Mouse (Mus musculus): ENCODE results near the gene Arid3a.
"Not testable (repeated sequence)": the region's sequence is repeated elsewhere in the genome, so short reads cannot be mapped to it uniquely, and the experiment has no call there.

The Arid3a gene

DNA sequence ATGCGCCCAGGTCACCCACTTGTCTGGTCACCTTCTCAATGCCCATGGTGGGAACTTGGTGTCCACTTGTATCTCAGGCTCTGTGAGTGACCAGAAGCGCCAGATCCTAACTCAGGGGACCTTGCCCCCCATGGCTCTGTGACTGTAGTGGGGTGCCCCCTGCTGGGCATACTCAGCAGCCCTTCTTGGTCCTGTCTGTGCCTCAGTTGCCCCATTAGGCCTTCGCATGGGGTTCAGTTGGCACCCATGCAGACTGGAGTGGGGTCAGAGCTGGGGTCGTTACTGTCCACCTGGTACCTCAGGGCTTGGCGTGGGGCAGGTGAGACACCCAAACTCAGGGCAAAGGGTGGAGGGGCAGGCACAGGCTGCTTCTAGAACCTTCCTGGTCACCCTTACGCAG lies 27.1 kb downstream of the Arid3a start:
- peak; percentile 43 for DNase-seq

DNA sequence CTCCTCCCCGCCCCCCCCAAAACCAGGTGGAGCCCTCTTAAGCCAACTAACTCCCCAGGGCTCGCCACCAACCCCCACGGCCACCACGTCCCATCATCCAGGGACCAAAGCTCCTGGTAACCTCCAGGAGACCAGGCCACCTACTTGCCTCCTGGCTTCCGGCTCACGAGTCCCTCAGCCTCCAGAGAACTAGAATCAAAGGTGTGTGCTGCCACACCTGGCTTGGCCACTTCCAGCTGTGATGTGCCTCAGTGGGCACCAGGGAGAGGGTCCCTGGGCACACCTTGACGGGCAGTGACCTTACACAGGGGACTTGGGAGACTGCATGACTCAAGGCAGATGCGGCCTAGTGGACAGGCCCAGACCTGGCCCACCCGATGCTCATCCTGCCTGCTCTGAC lies 28.8 kb downstream of the Arid3a start:
- DNase-seq = no peak

DNA sequence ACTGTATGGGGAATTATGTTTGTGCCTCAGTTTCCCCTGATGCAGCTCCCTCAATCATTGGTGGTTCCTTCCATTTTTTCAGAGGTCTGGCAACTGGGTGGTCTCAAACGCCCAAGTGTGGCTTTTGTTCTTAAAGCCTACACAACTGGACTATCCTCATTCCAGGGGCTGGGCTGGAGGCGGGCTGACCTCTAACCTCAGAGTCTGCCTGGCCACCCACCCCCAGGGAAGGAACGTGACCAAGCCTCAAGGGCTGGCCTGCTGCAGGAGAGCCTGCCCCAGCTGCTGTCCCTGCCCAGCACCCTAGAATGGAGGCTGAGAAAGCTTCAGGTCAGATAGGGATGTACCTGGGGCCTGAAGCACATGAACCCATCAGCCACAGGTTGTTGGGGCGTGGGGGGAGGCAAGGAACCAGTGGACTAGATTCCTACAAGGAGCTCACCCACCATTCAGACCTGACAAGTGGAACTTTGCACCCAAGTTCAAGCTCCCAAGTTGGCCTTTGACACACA lies 29.9 kb downstream of the Arid3a start:
- no peak for DNase-seq

DNA sequence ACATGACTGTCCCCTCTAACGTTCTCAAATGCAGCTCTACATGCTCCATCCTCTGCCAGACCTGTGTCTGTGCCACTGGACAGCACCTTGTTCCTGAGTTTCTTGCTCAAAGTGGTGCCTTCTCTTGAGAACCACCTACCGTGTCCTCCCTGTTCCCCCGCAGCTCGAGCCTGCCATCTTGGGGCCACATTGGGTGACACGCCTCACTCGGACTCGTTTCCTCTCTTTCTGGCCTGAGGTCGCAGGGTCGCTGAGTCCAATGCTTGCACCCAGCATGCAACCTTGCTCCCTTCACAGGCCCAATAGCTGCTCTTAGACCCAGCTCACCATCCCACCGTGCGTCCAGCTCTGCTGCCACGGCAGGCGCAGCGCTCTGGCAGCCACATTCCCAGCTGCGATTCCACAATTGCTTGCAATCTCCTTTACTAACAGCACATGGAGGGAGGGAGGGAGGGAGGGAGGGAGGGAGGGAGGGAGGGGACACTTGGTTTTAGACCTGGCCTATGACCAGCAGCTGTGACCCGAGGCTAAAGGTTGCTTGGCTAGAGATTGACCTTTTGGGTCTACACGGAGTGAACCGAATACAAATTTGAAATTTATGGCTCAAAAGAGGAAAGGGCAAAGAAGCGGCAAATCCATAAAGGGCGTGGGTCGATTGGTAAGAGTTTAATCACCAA lies 31.4 kb downstream of the Arid3a start:
- peak; percentile 65 for DNase-seq

DNA sequence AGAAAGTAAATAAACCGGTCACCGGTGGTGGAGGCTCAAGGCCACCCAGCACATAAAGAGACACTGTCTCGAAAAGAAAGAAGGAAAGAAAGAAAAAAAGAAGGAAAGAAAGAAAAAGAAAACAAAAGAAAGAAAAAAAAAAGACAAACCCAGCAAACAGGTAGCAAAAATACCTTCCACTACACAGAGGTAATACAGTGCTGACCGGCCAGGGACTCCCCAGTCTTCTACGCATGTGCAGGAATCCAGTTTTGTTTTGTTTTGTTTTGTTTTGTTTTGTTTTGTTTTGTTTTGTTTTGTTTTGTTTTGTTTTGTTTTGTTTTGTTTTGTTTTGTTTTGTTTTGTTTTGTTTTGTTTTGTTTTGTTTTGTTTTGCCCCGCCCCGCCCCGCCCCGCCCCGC lies 32.6 kb downstream of the Arid3a start:
- DNase-seq = not testable (repeated sequence)

DNA sequence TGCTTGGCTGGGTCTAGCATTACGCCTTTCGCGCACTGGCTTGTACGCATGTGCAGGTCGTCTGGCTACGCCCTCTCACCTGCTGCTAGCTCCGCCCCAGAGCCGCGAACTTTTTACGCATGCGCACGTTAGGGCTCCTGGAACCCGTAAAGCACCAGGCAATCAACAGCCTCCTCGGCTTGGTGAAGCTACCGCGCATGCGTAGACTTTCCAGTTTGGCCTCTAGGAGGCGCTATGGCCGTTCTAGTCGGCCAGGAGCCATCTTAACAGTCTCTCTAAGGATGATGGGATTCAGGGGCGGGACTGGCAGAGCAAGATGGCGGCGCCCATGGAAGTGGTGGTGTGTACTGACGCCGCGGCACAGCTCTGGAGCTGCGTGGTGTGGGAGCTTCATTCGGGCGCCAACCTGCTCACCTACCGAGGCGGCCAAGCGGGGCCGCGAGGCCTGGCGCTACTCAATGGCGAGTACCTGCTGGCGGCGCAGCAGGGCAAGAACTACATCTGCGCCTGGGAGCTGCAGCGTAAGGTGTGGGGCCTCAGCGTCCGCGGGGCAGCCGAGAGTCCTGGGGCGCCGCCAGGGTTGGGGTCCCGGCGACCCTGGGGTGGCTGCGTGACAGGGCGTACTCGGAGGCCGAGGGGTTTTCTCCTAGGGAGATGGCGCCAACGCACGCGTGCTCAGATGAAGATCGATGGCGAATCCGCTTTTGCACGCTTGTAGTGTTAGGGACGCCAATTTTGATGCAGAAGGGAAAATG lies 33.2 kb downstream of the Arid3a start, which contains the start of gene Wdr18:
TSS of gene Wdr18 (plus strand) at position 306 of the 755 bp plus-strand sequence.
- DNase-seq = peak; percentile 97

DNA sequence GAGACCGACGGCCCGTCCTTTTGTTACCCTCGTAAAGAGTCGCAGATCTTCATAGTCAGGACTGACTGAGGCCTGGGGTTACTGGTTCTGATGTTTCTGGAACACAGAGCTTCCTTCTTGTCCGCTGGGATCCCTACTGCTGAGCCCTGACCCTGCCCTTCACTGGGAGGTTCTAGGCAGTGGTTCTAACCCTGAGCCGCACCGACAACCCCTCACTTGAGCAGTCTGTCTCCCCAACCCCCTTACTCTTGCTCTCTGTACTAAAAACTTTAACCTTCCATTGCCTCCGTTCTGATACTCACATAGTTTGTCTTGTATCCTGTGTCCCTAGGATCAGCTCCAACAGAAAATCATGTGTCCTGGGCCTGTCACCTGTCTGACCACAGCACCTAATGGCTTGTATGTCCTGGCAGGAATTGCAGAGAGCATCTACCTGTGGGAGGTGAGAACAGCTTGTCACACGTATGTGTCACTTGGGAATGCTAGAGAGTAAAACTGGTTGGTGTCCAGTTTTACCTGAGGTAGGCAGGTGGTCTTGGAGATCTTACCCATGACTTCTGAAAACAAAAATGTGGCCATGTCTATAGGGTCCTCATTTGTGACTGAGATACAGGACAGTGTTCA lies 33.9 kb downstream of the Arid3a start:
- no peak for DNase-seq

DNA sequence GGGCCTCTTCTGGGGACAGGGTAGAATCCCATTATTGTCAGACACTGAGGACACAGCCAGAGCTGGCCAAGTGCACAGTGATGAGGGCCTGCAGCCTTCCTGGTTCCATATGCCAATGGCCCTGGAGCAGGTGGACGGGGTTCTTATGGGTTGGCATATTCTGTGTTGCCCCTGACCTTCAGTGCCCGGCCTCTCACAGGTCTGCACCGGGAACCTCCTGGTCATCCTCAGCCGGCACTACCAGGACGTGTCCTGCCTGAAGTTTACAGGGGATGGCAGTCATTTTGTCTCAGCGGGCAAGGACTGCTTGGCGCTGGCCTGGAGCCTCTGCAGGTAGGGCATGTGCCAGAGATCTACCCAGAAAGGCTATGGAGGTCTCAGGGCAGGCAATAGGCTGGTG lies 37.9 kb downstream of the Arid3a start:
- DNase-seq = no peak

DNA sequence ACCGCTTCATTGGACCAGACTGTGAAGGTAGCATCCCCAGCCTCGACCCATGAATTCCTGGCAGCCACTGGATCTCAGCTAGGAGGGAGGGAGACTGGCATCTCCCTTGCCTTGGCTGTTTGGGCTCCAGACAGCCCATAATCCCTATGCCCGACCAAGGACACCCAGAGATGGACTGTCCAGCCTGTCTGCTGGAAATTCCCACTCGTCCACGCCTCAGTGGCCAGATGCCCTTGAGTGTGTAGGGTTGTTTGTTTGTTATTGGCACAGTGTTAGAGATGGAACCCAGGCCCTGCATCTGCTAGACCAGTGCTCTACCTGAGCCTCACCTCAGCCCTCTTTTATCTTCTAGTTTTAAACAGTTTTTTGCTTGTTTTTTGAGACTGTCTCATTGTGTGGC lies 38.5 kb downstream of the Arid3a start:
- no peak for DNase-seq

DNA sequence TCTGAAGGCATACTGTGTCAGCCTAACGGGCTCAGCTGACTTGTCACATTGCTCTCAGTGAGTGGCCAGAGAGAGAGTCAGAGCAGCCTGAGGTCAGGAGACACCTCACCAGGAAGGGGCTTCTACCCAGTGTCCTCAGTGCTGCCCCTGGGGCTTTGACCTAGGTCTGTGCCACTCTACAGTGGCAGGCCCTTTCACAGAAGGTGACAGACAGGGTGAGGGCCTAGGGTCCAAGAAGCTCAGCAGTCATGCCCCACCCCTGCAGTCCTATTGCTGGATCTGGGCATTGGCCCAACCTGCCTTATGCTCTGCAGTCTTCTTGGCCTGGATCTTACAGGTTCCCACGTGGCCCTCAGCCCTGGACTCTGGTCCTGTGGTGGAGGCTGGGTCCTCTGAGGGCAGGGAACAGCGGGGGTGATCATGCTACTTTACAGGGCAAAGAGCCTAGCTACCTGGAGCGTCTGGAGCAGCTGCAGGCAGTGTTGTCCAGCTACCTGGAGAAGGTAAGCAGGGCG lies 40.1 kb downstream of the Arid3a start:
- DNase-seq = no peak

DNA sequence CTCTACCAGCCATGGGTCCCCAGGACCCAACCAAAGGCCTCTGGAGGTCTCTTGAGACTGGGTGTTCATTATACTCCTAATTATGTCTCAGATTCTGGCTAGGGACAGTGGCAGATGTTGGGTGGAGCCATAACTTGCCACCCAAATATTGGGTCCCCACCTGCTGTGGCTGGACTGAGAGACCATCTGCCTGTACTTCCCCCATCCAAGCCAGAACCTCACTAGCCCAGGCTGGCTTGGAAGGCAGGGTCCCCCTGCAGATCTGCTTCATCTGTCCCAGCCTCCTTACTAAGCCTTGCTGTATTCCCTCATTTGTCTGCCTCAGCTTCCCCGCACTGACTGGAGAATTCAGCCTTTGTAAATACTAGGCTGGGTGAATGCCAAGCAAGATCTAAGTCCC lies 41.3 kb downstream of the Arid3a start:
- DNase-seq = no peak

DNA sequence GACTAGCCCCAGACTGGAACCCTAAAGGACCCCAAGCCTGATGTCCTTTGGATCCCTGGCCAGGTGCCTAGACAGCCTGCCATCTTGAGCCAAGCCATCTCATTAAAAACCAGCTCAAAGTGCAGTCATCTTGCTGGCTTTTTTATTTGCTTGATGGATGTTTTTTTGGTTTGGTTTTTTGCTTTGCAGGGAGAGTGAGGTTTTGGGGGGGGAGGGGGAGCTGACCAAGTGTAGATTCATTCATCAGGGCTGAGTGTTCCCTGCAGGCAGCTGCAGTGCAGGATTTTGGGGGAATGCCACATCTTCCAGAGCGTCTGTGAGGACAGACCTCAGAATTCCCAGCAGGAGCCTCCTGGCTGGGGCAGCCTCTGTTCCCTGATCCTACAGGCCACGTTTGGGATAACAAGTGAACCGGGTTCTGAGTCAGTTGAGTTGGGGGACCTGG lies 42.3 kb downstream of the Arid3a start:
- DNase-seq = no peak

DNA sequence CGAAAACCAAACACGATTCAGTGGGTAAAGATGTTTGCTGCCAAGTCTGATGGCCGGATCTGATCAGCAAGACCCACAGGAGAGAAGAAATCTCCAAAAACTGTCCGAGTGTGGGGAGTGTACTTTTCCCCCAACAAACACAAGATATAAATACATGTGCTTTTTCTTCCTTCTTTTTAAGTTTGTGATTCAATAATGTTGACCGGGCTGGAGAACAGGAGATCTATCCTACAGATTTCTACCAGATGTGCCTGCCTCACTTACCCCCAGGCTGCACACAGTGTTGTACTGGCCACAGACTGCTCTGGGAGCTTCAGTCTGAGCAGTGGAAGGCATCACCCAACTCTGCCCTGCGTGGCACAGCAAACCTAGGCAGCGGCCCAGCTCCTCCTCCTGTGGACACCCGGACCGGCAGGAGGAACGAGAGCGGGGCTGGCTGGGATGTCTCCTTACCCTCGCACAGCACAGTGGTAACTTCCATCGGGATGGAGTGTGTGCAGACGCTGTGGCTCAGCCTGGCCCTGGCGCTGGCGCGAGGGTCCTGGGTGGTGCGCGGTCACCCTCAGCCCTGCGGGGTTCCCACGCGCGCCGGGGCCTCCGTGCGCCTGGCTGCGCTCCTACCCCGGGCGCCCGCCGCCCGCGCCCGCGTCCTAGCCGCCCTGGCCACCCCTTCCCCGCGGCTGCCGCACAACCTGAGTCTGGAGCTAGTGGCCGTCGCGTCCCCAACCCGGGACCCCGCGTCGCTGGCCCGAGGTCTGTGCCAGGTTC lies 43.8 kb downstream of the Arid3a start, which contains the start of gene Grin3b:
TSS of gene Grin3b (plus strand) at position 301 of the 768 bp plus-strand sequence.
- DNase-seq = no peak

DNA sequence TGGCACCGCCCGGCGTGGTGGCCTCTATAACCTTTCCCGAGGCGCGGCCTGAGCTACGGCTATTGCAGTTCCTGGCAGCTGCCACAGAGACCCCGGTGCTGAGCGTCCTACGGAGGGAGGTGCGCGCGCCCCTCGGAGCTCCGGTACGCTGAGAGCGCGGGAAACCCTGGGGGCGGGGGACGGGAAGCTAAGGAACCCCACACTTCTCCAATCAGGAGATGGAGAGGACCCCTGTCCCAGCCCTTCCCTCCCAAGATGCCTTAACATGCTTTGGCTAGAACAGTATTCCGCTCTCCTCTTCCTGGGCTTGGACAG lies 44.3 kb downstream of the Arid3a start:
- DNase-seq = no peak

DNA sequence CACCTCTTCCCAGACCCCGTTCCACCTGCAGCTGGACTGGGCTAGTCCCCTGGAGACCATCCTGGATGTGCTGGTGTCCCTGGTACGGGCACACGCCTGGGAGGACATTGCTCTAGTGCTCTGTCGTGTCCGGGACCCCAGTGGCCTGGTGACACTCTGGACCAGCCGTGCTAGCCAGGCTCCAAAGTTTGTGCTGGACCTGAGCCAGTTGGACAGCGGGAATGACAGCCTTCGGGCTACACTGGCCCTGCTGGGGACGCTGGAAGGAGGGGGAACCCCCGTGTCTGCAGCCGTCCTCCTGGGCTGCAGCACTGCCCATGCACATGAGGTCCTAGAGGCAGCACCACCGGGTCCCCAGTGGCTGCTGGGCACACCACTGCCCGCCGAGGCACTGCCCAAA lies 46.0 kb downstream of the Arid3a start:
- DNase-seq = no peak

DNA sequence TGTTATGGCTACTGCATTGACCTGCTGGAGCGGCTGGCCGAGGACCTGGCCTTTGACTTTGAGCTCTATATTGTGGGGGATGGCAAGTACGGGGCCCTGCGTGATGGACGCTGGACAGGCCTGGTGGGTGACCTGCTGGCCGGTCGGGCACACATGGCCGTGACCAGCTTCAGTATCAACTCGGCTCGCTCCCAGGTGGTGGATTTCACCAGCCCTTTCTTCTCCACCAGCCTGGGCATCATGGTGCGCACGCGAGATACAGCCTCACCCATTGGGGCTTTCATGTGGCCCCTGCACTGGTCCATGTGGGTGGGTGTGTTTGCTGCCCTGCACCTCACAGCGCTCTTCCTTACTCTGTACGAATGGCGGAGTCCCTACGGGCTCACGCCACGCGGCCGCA lies 47.2 kb downstream of the Arid3a start:
- no peak for DNase-seq

DNA sequence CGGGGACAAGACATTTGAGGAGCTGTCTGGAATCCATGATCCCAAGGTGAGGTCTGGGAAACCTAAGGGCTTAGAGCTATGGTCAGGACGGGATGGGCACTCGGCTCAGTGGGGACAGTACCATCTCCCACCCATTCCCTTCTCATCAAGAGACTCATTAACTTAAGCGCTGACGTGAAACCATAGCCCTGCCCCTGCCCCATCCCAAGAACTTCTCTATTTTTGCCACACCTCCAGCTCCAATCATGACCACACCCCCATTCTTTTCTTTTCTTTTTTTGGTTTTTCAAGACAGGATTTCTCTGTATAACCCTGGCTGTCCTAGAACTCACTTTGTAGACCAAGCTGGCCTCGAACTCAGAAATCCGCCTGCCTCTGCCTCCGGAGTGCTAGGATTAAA lies 47.8 kb downstream of the Arid3a start:
- no peak for DNase-seq

DNA sequence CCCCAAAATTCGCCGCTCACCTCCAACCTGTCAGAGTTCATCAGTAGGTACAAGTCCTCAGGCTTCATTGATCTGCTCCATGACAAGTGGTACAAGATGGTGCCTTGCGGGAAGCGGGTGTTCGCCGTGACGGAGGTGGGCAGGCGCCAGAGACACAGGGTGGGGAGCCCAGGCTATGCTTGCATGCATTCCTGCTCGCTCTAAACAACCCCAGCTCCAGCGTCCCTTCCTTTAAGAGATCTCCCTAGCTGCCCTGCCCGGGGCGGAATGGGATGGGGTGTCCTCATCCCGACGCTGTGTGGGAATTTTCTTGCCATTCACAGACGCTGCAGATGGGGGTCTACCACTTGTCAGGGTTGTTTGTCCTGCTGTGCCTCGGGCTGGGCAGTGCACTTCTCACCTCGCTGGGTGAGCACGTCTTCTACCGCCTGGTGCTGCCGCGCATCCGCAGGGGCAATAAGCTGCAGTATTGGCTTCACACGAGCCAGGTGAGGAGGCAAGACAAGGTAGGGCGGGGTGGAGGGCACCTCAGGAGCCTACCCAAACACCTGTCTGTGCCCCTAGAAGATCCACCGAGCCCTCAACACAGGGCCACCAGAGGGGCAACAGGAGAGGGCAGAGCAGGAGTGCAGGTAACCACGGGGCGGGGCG lies 49.4 kb downstream of the Arid3a start:
- DNase-seq = no peak

DNA sequence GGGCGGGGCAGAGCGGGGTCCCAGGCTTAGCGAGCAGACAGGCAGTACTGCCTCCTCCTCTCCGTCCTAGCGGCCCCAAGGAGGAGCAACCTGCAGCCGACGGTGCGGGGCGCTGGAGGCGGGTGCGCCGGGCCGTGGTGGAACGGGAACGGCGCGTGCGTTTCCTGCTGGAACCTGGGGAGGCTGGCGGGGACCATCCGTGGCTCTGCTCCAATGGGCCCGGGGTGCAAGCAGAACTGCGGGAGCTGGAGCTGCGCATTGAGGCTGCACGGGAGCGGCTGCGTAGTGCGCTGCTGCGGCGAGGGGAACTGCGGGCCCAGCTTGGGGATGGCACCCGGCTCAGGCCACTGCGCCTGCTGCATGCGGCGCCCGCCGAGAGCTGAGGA lies 49.9 kb downstream of the Arid3a start:
- DNase-seq = no peak

DNA sequence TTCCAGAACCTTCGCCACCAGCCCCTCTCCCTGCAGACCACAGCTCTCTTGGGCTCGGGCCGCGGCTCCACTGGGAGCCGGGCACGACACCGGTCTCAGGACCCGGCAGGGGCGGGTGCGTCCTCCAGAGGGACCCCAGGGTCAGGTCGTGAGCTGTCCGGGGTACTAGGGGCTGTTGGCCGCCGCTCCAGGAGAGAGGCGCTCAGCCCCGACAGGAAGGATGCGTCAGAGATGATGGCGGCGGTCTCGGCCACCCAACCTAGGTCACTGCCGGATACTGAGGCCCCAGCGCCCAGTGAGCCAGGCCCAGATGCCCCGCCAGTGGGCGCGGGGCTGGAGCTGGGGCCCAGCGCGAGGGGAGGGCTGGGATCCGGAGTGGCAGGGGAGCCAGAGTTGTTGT lies 50.5 kb downstream of the Arid3a start:
- no peak for DNase-seq

DNA sequence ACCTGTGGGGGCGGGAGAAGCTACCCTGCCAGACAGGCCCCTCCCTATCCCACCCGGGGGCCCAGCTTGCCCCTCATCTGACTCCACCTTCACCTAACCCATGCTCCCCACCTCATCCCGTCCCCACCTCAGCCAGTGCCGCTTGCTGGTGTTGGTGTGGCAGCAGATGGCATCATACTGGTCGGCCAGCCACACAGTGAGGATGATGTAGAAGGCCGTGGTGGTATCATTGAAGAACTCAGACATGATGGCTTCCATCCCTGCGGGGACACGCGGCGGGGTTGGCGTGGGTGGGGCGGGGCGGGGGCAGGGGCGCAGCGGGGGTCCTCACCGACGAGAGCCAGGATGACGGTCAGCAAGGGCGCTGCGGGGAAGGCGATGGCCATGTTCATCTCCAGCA lies 51.2 kb downstream of the Arid3a start:
- DNase-seq = no peak

DNA sequence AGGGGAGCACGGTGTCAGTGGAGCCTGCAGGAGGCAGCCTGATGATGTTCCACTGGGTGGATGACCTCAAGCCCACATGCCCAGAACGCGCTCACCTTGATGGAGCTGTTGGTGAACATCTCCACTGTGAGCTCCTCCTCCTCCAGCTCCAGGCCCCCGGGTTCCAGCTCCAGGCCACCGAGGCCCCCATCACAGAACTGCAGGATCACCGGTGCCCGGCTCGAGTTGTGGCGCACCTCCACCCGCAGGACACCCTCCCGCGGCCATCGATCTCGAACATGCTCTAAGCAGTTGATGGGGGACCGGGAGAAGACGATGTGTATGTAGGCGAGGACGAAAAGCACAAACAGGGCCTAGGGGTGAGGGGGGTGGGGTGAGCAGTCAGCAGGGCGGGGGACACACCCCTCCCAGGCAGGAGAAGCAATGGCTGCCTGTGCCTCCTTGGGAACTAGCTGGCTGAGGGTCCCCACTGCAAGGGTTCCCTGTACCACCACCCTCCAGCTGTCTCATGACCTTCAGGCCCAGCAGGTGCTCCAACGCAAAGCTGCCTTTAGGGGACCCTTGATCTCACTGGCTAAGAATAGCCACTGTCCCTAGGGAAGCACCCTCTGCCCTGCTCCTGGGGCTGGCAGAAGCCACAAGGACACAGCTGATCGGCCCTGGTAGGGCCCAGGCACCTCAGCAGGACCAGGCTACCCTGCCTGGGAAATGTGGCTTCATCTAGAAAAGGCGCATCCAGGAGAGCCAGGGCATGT lies 52.7 kb downstream of the Arid3a start:
- no peak for DNase-seq
